Mouse (Mus musculus) testis, adult 2 months (tissue): ENCODE data around the gene Large2.

Experiments used
- CTCF ChIP-seq: fragments of 200-500 bp; IDR thresholded peaks from 2 replicates; pipeline ENCODE4 v1.5.1; 2012; ENCODE audit warnings: low read depth, mild to moderate bottlenecking, inconsistent platforms, low read length, moderate library complexity; ENCODE audit not compliant: control insufficient read depth, insufficient read depth, insufficient replicate concordance
- POLR2A ChIP-seq: fragments of 200-500 bp; IDR thresholded peaks from 2 replicates; pipeline ENCODE4 v1.6.1; 2012; ENCODE audit warnings: low read depth, mild to moderate bottlenecking, inconsistent platforms, low read length, moderate library complexity; ENCODE audit not compliant: control insufficient read depth

DNA sequence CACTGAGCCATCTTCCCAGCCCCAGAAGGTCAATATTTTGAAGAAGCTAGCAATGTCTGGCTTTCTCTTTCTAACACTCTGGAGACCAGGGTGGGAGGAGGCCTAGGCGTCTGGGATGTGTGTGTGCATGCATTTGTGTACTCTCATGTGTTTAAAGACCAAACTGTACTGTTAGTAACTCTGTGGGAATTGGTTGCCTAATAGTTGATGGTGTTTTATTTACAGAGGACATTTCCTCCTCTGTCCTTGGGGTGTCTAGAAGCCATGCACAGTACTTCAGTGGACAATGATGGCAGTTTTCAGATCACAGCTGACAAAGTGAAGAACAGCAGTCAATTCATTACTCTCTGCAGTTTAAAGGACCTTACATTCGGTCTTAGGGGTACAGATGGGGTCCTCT is 27.5 kb downstream of the Large2 start:
- no peak for TF ChIP-seq CTCF
- TF ChIP-seq POLR2A, result no peak
